Mouse (Mus musculus) heart, postnatal 0 days (tissue): ENCODE data around the gene Dnase1l3. TPM values are rescaled to one million over a fixed set of nuclear protein-coding genes. Genes with fewer than 3 reads are reported as not detected.
"Not testable (repeated sequence)": the region's sequence is repeated elsewhere in the genome, so short reads cannot be mapped to it uniquely, and the experiment has no call there.

Experiments used
- ATAC-seq: fragments of 200-750 bp; cut with Nextera tagmentation; 2 replicates; pipeline ENCODE4 v1.8.0; 2017; ENCODE audit warnings: low read depth, moderate number of reproducible peaks, moderate library complexity; ENCODE audit not compliant: insufficient read depth
- DNase-seq: peaks from one replicate; pipeline ENCODE4 v3.0.0-alpha.2; 2016; ENCODE audit warnings: low spot score
- H3K27ac ChIP-seq: fragments of 300-500 bp; sonication (generic); 2 replicates; pipeline ENCODE4 v1.5.1; 2014; ENCODE audit warnings: low read depth, mild to moderate bottlenecking
- H3K27me3 ChIP-seq: fragments of 300-500 bp; sonication (generic); 2 replicates; pipeline ENCODE4 v1.6.1; 2014; ENCODE audit warnings: low read length, mixed read lengths; ENCODE audit not compliant: control insufficient read depth, insufficient read depth
- H3K36me3 ChIP-seq: fragments of 300-500 bp; sonication (generic); replicated peaks from 2 replicates; pipeline ENCODE4 v1.6.1; 2014; ENCODE audit warnings: low read length, mixed read lengths; ENCODE audit not compliant: control insufficient read depth, insufficient read depth
- H3K4me1 ChIP-seq: fragments of 300-500 bp; sonication (generic); 2 replicates; pipeline ENCODE4 v1.6.1; 2014; ENCODE audit warnings: antibody characterized with exemption; ENCODE audit not compliant: control insufficient read depth, insufficient read depth
- H3K4me2 ChIP-seq: fragments of 300-500 bp; sonication (generic); 2 replicates; pipeline ENCODE4 v1.6.1; 2014; ENCODE audit warnings: low read depth, mild to moderate bottlenecking, low read length, moderate library complexity
- H3K4me3 ChIP-seq: fragments of 300-500 bp; sonication (generic); 2 replicates; pipeline ENCODE4 v1.5.1; 2014; ENCODE audit warnings: low read depth, low read length
- H3K9ac ChIP-seq: fragments of 300-500 bp; sonication (generic); replicated peaks from 2 replicates; pipeline ENCODE4 v1.6.1; 2014; ENCODE audit warnings: low read depth, low read length, mixed read lengths
- H3K9me3 ChIP-seq: fragments of 300-500 bp; sonication (generic); replicated peaks from 2 replicates; pipeline ENCODE4 v1.6.1; 2016; ENCODE audit warnings: low read length; ENCODE audit not compliant: control insufficient read depth
- CTCF ChIP-seq: IDR thresholded peaks from 2 replicates; pipeline ENCODE4 v1.5.1; 2016; ENCODE audit warnings: antibody characterized with exemption, control low read depth, low read depth
- EP300 ChIP-seq: IDR thresholded peaks from 2 replicates; pipeline ENCODE4 v1.6.1; 2016; ENCODE audit warnings: antibody characterized with exemption, low read depth
- WGBS: fragments of 180-500 bp; shearing (Covaris S2); extraction: QIAGEN DNeasy Blood & Tissue Kit; methylation state at CpG from one replicate; pipeline ENCODE4 v1.1.7; 2014; 5-methylcytosine and 5-hydroxymethylcytosine counted together
- polyA plus RNA-seq: library from polyadenylated mRNA; unstranded; fragments of >200 nt; fragmentation: Nextera tagmentation; extraction: Ambion mirVana; gene quantifications from 2 replicates; pipeline ENCODE4 v1.2.1, GENCODE M21; 2015
- total RNA-seq: library from RNA; depleted of rRNA; stranded (reverse); fragments of >200 nt; gene quantifications from 2 replicates; pipeline ENCODE4 v1.2.3, GENCODE M21; 2014; ENCODE audit warnings: low replicate concordance

Dnase1l3 gene
- total and polyA plus RNA-seq, 2 experiments from 2014 or later = 0.03 TPM; not detected in 1

GRCm38 (mm10) chr14:8015756-8016155, 21.4 kb upstream of the Dnase1l3 start:
- no peaks in the 10 kb centered on the region for H3K27me3 ChIP-seq
- 91% methylated on average over 6 of the region's 6 CpGs for WGBS

DNA sequence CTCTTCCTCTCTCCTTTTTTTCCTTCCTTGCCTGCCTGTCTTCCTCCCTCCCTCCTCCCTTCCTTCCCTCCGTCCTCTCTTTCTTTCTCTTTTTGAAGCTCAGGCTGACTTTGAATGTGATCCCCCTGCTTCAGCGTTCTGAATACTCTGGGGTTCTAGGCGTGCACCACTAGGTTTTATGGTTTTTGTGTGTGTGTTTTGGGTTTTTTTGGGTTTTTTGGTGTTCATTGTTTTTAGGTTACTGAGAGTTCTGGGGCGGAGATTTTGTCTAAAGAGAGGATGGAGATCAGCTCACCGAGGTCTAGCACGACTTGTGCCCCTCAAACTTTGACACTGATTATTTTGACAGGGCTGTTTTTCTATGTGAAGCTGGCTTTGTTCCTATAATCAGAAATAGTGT, 17.6 kb upstream of the Dnase1l3 start:
- DNase-seq (no peak), ATAC-seq (no peak)
- no peak overlapping the region for H3K9ac ChIP-seq
- H3K9me3 ChIP-seq = no peaks in the 10 kb centered on the region
- peaks cover 4% of the 10 kb centered on the region; the same call in 1 of the 2 replicates for H3K4me1 ChIP-seq
- TF ChIP-seq EP300 = no peak
- TF ChIP-seq CTCF = no peak
- no peaks in the 10 kb centered on the region for H3K36me3 ChIP-seq
- no peak overlapping the region for H3K27ac ChIP-seq
- no peaks in the 10 kb centered on the region for H3K27me3 ChIP-seq
- WGBS = 68% methylated on average over 6 of the region's 6 CpGs
- no peak overlapping the region for H3K4me3 ChIP-seq
- H3K4me2 ChIP-seq = no peak overlapping the region

More at GRCm38 (mm10) chr14:8015756-8016155, 21.4 kb upstream of the Dnase1l3 start:
- H3K4me1 ChIP-seq = peaks cover 4% of the 10 kb centered on the region; the same call in 1 of the 2 replicates
- ATAC-seq = no peak
- H3K9ac ChIP-seq = no peak overlapping the region
- DNase-seq = no peak
- no peaks in the 10 kb centered on the region for H3K36me3 ChIP-seq
- H3K27ac ChIP-seq = no peak overlapping the region
- no peaks in the 10 kb centered on the region for H3K9me3 ChIP-seq
- no peak overlapping the region for H3K4me2 ChIP-seq
- no peak overlapping the region for H3K4me3 ChIP-seq
- no peak for TF ChIP-seq EP300
- no peak for TF ChIP-seq CTCF

GRCm38 (mm10) chr14:8011297-8011696, 16.9 kb upstream of the Dnase1l3 start:
- H3K4me1 ChIP-seq = peaks cover 2% of the 10 kb centered on the region; the same call in 1 of the 2 replicates
- 74% methylated on average over 2 of the region's 2 CpGs for WGBS
- H3K27ac ChIP-seq = no peak overlapping the region
- DNase-seq (no peak), ATAC-seq (no peak)
- H3K4me3 ChIP-seq = no peak overlapping the region
- TF ChIP-seq EP300 (no peak), CTCF (no peak)
- H3K27me3 ChIP-seq = no peaks in the 10 kb centered on the region
- no peaks in the 10 kb centered on the region for H3K36me3 ChIP-seq
- no peak overlapping the region for H3K4me2 ChIP-seq
- no peak overlapping the region for H3K9ac ChIP-seq
- H3K9me3 ChIP-seq = no peaks in the 10 kb centered on the region

GRCm38 (mm10) chr14:8007923-8008322, 13.6 kb upstream of the Dnase1l3 start:
- Histone ChIP-seq H3K36me3 (no peaks in the 10 kb centered on the region), H3K4me3 (no peak overlapping the region), H3K4me1 (peaks cover 11% of the 10 kb centered on the region; the same call in 1 of the 2 replicates), H3K9ac (no peak overlapping the region), H3K27me3 (no peaks in the 10 kb centered on the region), H3K4me2 (no peak overlapping the region), H3K27ac (no peak overlapping the region), H3K9me3 (no peaks in the 10 kb centered on the region)
- DNase-seq (no peak), ATAC-seq (no peak)
- TF ChIP-seq CTCF (no peak), EP300 (no peak)
- 79% methylated on average over 10 of the region's 10 CpGs for WGBS

DNA sequence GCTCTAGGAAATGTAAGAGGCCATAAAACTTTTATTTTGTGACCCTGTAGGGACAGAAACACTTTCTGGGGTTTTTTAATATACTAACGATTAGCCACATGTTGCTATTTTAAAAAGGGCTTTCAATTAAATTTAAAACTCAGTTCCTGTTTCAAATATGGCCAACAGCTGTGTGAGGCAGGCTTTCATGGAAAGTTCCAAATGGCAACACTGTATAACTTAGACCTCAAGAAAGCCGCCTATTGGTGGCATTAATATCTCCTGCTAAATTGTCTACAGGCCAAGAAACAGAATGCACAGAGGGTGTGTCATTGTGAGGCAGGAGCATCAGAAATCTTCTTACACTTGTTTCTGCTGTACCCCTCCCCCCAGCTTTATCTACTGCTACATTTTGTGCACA, 13.1 kb upstream of the Dnase1l3 start:
- H3K27me3 ChIP-seq = no peaks in the 10 kb centered on the region
- H3K4me2 ChIP-seq = no peak overlapping the region
- H3K9me3 ChIP-seq = no peaks in the 10 kb centered on the region
- H3K4me1 ChIP-seq = peaks cover 11% of the 10 kb centered on the region; the same call in 1 of the 2 replicates
- H3K36me3 ChIP-seq = no peaks in the 10 kb centered on the region
- no peak overlapping the region for H3K9ac ChIP-seq
- 77% methylated on average over 2 of the region's 2 CpGs for WGBS
- no peak for TF ChIP-seq EP300
- no peak for TF ChIP-seq CTCF
- no peak for DNase-seq
- H3K4me3 ChIP-seq = no peak overlapping the region
- H3K27ac ChIP-seq = no peak overlapping the region
- ATAC-seq = no peak

GRCm38 (mm10) chr14:8007084-8007483, 12.7 kb upstream of the Dnase1l3 start:
- ATAC-seq = no peak

DNA sequence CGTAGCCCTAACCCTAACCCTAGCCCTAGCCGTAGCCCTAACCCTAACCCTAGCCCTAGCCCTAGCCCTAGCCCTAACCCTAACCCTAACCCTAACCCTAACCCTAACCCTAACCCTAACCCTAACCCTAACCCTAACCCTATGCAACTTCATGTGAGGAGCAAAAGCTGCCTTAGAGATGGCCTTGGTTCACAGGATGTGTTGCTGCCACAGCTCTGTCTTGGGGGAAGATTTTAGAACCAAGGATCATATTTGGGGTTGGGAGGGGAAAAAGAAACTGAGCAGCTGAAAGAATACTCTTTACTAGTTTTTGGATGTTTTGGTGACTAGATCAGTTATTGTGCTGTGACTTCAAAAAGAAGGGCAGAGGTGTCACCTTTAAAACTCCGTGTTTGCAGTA, 11.7 kb upstream of the Dnase1l3 start:
- H3K4me3 ChIP-seq, H3K27ac ChIP-seq, ATAC-seq, DNase-seq, H3K4me2 ChIP-seq, H3K9me3 ChIP-seq, H3K9ac ChIP-seq, H3K27me3 ChIP-seq, H3K36me3 ChIP-seq: not testable (repeated sequence)
- 62% methylated on average over 3 of the region's 3 CpGs for WGBS
- peaks cover 11% of the 10 kb centered on the region; the same call in 1 of the 2 replicates for H3K4me1 ChIP-seq

More at GRCm38 (mm10) chr14:8007084-8007483, 12.7 kb upstream of the Dnase1l3 start:
- Histone ChIP-seq H3K4me3 (no peak overlapping the region), H3K4me2 (no peak overlapping the region), H3K9ac (no peak overlapping the region), H3K36me3 (no peaks in the 10 kb centered on the region), H3K27ac (no peak overlapping the region), H3K4me1 (peaks cover 11% of the 10 kb centered on the region; the same call in 1 of the 2 replicates), H3K9me3 (no peaks in the 10 kb centered on the region), H3K27me3 (peaks cover under 1% of the 10 kb centered on the region; the same call in 1 of the 2 replicates)
- no peak for DNase-seq
- no peak for TF ChIP-seq CTCF
- no peak for TF ChIP-seq EP300
